Mouse (Mus musculus): ENCODE measurements around the gene Xylt1. TPM values are rescaled to one million over a fixed set of nuclear protein-coding genes. Genes with fewer than 3 reads are reported as not detected.
A peak's percentile ranks its signal among the peaks of the same experiment; 100 is the strongest.

The Xylt1 gene
- total RNA-seq, 2 experiments from 2014 or later: 4.6 to 6.2 TPM

DNA sequence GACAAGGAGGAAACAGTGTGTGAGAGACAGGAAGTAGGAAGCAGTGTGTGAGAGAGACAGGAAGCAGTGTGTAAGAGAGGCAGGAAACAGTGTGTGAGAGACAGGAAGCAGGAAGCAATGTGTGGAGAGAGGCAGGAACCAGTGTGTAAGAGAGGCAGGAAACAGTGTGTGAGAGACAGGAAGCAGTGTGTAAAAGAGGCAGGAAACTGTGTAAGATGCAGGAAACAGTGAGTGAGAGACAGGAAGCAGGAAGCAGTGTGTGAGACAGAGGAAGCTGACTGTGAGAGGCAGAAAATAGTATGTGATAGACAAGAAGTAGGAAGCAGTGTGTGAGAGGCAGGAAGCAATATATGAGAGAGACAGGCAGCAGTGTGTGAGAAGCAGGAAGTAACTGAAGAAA is 140.6 kb downstream of the Xylt1 start:
- no peak for DNase-seq

DNA sequence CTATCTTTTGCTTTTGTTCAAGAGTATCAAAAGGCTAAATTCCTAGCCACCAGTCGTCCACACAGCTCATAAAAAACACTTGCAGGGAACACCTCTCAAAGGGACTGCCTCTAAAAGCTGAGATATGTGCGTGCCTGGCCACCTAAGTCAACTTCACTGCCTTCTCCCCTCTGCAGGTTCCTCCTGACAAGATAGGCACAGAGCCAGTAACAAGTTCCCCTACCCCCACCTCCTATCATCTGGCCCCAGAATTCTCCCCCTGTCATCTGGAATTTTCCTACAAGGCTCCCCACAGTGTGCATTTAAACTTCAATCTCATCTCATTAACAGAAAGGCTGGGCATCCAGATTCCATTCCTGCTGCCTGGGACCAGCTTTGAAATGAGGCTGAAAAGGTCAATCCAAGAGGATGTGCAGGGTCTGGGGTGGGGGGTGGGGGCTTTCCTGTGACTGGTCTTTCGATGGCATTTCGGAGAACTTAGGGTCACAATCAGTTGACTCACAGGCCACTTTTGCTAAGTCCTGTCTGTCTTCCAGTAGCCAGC is 141.4 kb downstream of the Xylt1 start:
- no peak for DNase-seq

DNA sequence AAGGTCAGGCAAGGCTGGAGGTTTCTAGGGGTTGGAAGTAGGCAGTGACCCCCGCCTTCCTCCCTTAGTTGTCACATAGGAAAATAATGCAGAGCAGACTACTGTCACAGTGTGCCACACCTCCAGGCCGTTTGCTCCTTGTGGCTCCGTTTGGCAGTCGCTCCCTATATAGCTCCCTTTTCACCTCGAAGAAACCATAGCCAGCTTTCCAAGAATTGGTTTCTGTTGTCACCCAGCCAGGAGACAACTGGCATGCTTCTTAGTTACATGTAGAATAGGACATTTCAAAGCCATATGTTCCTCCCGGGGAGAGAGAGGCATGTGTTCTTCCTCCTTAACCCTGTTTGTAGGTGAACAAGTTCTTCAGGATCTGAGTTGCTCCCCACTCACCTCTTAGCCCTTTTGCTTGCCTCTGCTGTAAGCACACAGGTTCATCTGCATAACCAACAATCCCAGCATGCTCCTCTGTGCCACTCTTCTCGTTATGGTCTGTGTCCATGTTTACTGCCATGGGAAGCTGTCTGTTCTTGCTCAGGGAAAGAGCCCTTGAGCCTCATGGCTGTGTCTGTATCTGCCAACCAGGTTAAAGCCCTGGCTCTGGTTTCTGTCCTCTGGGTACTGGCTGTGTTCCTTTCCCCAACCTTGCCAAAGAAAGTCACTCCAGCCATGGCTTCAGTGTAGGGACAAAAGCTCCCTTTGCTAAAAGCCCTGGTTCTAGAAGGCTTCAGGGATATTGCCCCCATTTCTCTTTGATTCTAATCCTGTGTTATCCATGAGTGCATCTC is 143.8 kb downstream of the Xylt1 start:
- DNase-seq: peak; percentile 47

DNA sequence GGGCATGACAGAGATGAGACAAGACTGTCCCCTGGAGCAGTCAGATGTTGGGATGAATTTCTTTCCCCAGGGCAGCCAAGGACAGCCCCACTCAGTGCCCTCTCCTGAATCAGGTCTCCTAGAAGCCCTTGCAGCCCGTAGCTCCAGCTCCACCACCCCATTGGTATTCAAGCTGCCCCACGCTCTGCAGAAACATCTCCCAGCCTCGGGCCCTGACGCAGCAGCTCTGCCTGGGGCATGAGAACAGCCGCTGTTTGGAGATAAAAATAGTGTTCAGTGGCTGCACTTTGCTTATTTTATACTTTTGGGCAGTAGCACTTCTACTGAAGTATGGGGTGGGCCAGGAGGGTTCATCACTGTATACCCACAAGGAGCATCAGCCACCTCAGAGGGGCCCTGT is 144.9 kb downstream of the Xylt1 start:
- no peak for DNase-seq

DNA sequence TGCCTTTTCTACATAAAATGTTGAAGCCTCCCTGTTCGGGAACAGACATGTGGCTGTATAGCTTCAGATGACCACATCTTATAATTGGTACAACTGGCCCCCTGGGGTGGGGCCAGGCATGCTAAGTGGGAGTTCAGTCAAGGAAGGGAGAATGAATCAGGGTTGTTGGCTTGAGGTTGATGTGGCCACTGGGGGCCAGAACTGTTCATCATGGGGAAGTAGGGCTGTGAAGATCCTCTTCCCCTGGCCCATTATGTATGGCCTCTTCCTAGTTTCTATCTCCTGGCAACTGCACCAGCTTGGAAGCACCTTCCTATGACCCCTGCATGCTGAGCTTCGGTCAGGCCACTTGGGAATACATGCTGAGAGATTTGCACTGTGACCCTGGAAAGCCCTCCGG is 145.8 kb downstream of the Xylt1 start:
- DNase-seq: no peak

DNA sequence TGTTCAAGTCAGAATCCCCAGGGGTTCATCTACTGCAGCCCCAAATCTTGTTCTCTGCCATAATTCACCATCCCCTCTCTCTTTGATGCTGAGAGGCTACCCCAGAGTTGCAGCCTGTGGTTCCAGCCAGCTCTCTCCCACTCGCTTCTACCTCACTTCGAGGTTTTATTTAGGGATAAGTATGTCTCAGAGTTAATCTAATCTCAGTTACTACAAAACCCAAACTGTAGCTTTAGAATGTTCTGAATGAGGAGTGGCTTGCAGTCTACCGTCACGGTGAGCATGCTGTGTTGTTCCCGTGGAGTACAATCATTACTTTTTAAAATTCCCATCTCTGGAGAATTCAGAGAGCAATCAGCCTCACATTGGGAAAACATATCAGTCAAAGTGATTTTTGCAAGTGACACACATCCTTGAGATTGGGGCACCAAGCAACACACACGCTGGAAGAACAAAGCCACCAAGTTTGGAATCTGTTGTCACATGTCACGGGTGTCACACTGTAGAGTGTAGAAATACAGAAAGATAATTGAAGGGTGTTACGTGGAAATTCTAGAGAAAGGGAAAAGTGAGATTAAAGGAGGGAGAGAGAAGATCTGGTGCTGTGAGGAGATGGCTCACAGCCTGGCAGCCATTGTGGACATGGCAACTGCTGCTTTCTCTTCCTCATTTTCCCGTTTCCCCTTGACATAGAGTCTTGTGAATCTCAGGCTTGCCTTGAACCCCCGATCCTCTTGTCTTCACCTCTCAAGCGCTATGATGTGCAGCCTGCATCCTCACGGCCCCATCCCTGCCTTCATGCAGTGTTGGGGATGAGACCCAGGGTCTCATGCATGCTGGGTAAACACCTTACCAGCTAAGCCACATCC is 149.2 kb downstream of the Xylt1 start:
- no peak for DNase-seq

DNA sequence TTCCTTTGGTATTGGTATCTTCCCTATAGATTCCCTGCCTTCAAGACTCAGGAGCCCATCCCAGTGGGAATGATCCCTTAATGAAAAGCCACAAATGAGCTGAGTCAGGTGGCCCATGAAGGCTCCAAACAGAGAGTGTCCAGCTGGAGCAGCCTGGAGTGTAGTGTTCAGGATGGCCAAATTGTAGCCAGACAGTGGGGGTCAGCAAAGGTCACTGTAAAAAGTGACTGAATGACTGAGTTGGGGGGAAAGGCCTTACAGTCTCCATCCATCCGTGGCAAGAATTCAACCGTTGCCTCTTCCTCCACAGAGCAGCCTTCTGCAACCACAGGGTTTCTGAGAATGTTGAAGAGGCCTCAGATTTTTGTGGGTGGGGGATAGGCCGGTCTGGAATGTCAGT is 151.9 kb downstream of the Xylt1 start:
- no peak for DNase-seq

DNA sequence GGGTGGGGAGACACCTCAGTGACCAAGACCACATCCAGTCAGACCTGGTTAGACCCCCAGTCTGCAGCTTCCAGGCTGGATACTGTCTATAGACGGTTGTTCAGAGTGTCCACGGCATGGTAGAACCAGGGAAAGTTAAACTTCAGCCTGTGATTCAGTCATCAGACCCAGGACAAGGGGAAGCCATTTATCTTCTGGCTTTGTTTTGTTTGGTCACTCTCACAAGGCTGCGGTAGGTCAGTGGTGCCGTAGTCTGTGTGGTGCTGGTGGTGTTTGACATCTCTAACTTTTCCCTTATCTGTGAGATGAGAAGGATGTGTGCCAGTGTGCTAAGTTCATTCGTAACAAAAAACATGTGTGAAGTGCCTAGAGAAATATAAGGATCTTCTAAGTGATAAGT is 152.4 kb downstream of the Xylt1 start:
- no peak for DNase-seq

DNA sequence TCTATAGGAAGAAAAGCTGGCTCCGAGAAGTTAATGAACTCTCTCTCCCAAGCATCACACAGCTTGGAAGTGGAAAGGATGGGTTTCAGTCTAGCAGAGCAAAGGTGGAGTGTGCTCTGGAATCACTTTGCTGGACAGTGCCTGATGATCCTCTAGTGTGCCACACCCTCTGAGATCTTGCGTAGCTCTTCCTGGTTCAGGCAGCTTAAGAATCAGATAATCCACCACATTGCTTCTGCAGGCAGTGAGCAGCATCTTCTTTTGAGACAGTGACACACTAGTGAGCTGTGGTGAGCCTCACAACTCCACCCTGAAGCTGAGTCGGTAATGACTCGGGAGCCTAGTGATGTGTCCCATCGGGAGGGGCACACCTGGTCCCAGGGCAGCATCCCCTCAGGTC is 159.2 kb downstream of the Xylt1 start:
- no peak for DNase-seq

DNA sequence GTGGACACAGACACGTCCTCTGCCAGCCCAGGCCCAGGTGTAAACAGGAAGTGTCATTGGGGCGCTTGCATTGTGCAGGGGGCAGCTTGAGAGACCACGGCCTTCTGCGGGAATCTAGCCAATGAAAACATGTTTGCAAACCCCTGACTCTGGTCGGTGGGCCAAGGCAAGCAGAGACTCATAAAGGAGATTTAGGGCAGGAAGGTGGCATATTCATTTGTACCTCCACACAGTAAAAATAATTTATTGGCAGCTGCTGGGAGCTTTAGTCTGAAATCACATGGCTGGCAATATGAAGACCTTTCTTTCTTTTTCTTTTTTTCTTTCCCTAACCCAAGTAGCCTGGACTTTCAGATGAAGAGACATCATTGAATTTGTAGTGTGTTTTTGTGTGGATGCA is 159.6 kb downstream of the Xylt1 start:
- DNase-seq: no peak

DNA sequence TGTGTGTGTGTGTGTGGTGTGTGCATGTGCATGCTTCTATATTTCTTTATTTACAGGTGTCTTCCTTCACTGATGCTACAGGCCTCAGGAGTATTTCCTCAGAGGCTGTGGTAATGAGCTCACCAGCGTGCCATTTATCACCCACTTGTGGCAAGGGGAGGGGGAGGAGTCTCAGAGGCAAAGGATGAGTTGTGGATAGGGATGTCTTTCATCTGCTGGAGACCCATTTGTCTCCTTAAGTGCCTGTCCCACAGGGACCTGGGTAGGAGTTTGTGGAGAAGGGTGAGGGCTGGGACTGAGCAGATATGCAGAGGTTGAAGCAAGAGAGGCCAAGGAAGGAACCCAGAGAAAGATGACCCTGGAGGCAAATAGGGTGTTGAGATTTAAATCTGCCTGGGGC is 160.3 kb downstream of the Xylt1 start:
- no peak for DNase-seq

DNA sequence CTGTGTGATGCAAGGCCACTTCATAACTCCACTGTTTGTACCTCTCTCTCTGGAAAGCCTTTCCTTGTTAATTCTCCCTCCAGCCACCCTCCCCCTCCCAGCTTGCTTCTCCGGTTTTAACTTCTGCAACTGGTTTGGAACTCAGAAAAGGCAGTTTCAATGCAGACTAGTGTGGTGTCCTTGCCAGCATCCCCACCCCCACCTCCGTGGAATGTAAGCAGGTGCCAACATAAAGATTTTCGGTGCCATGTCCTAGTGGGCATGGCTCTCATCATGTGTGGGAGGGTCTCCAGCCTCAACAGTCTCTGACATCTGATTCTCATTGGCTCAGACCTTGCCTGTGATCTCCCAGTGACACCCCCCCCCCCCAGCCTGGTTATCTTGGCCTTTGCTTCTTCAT is 160.9 kb downstream of the Xylt1 start:
- no peak for DNase-seq

DNA sequence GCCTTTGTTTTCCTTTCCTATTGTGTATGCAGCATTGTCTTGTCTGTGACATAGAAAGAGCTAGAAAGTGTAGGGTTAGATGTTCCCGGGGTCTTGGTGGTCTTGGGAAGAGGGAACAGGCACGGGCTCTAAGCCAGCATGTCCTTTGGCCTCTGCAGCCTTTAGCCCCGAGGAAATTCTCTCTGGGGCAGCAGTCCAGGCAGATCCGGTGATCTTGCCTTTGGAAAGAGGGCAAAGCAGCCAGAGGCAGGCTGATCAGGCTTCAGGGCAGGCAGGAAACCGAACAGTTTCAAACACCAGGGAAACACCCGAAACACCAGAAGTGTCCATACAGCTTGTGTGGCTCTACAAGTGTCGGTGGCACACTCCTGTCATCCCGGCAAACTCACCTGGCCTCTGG is 162.3 kb downstream of the Xylt1 start:
- DNase-seq: no peak

DNA sequence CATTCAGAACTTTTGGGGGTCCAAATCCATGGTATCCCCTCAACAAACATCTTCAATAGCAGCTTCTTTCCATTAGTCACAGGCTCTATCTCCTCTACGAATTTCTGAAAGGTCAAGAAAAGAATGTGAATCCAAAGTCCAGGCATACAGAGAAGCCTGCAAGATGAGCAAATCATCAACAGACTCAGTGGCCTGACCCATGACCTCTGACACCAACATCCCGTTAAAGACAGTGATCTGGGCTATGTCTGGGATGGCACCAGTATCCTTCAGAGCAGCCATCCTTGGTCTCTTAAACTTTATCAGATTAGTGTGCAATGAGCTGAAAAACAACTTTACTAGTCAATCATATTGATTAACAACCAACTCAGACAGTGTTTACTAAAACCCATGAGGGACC is 163.3 kb downstream of the Xylt1 start:
- DNase-seq: no peak

DNA sequence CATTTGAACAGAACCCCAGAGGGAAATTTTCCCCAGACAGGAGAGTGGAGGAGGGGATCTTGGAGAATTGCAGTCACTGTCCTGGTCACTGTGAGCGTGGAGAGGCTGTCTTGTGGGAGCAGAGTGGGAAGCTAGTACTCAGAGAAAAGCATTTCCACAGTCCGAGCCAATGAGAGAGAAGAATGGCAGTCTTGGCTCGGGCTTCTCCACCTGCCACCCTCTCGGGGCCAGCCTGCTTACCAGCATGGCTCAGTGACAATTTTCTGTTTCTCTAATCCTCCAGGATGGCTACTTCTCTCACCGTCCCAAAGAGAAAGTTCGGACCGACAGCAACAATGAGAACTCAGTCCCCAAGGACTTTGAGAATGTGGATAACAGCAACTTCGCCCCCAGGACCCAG is 167.5 kb downstream of the Xylt1 start:
- DNase-seq: no peak

DNA sequence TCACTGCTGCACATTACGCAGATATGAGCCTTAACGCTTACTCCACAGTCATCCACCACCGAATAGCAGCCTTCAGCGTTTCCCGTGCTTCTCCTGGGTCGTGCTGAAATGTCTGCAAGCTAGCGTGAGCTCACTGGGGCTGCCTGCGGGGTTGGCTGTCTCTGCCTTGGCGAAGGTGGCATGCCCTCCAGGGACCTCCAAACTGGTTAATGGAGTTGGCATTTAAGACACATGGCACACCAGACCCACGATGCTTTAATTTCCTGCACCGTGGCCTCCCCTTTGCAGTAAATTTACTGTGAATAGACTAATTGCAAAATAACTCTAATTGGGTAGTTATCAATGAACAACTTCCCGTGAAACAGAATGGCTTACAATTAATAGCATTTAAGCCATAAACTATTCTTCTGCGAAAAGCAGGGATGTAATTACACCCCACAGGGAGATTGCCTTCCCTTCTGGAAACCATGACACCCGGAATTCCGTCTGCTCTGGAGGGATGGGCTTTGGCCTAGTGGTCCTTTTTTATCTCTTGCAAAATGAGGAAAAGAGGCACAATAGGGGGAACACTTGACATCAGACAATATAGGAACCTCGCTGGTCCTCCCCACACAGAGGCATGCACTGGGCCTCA is 170.3 kb downstream of the Xylt1 start:
- no peak for DNase-seq

DNA sequence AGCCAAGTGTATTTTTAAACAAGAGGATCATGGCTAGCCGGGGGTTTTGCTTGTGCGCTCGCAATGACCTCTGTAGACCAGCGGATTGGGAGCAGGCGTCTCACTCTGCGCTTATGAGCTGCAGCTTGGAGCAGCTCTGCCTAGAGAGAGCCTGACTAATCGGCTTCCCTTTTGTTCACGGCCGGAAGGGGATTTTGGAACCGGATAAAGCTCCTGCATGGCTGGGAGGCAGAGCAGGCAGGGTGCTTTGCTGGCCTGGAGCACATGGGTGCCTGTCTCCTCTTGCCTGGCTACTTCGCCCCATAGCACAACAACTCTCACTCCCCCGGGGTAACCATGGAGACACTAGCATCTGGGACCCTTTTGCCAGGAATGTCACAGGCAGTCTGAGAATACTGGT is 172.4 kb downstream of the Xylt1 start:
- no peak for DNase-seq

DNA sequence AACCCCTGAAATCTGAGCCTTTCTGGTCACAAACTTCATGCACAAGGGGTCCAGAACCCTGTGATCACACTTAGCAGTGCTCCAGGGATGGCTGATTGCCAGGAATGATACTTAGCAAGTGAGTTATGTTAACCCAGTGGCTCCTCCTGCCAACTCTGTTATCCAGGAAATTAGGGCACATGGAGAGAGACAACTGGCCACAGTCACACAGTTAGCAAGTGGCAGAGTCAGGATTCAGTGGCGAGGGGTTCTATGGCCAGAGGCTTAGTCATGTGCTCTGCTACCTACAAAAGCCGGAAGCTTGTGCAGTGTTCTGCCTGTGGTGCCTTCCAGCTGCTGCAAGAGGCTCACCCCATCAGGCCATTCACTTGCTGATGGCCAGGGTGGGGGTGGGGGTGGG is 175.0 kb downstream of the Xylt1 start:
- DNase-seq: no peak

DNA sequence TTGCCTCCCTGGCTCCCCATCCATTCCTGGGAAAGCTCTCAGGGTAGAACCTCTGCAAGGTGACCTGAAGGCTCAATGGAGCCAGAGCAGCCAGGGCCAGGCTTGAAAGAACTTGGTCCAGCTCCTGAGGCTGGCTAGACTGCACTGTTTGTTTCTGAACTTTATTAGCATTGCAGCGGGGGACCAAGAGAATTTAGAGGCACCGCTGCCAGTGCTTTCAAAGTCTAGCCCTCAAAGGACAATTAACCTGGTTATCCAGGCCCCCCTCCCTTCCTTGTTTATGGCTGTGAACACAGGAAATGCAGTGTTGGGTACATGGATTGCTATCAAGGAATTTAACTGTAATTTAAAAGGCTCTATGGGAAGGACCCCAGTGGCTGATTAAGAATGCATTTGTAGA is 177.4 kb downstream of the Xylt1 start:
- no peak for DNase-seq

DNA sequence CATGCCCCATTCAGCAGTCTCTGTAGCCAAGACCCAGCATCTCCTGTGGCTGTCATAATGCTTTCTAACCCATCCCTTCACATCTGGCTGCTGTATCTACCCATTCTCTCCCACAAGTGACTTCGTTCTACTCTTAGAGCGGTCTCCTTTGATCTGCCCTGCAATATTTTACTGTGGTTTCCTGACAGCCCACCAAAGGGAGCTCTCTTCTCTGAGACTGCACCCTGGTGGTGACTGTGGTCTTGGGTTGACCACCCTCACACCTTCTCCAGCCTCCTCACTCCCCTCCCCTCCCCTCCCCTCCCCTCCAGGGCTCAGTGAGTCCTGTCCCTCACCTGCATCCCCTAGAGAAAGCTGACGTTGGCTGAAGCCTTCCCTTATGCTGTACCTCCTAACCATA is 178.3 kb downstream of the Xylt1 start:
- no peak for DNase-seq

DNA sequence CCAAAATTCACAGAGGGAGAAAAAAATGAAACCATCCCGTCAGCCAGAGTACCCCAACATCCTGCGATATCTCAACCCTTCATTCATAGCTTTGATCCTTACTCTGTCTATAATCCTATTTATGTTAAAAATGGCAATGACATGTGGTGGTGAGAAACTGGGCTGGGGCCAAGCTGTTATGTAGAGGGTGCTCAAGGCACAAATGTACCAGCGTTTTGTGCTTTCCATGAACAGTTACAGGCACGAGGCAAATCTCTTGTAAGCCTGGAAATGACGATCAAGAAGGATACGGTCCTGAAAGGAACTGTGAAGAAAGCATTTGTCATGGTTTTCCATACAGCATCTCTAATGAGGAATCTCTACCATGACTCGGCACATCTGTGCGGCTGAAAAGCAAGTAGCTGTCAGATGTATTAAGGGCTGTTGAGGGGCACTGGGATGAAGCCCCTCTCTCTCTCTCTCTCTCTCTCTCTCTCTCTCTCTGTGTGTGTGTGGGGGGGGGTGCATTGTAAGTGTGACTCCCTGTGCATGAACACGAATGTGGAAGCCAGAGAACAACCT is 183.2 kb downstream of the Xylt1 start:
- no peak for DNase-seq

DNA sequence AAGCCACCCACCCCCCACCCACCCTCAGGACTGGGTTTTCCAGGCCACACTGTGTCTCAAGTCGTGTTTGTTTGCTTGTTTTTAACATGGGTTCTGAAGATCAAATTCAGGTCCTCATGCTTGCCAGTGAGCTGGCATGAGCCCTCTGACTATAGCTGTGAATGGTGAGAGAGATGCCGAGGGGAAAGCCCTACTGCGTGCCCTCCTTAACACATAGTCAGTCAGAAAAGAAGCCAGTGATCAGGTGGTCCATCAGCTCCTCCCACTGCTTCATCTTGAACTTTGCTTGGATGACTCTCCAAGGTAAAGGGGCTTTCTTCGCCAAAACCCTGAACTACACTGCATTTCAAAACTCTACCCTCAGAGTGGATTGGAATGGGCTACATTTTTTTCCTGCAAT is 183.8 kb downstream of the Xylt1 start:
- no peak for DNase-seq

DNA sequence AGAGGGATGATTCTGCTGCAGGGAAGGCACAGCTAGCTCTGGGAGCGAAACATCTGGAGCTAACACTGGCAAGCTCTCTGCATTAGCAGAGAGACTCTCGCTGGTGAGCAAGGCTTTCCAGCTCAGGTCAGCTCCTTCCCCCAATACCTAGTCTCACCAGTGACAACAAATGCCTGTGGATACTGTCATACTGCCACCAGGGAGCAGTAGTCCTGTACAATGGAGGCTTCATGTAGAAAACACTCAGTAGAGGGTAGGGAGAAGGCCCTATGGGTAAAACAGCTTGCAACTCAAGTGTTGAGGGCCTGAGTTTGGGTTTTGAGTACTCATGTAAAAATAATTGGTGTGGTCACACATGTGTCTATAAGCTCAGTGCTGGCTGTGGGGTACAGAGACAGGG is 185.3 kb downstream of the Xylt1 start:
- no peak for DNase-seq

Measured in gastrocnemius, postnatal 25 days (tissue).